Mouse (Mus musculus): ENCODE measurements around the gene 4931409K22Rik. TPM values are rescaled to one million over a fixed set of nuclear protein-coding genes. Genes with fewer than 3 reads are reported as not detected.

The 4931409K22Rik gene
- polyA plus RNA-seq, 1 experiment: not detected

DNA sequence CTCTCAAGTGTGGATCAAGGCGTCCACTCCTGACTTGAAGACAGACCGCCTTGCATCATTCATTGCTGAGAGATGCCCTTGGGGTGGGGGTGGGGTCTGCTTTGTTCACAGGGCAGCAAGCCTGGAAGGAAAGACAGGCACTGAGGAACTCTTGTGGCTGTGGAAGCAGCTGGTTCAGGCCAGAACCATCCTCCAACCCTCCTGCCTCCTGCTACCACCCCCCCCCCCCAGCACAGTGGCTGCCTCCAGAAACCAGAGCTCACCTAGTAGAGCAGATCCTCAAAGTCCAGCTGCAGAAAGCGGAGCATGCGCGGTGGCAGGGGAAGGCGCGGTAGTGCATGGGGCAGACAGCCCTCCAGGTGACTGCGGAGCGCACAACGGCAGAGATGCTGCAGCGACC is 23.2 kb downstream of the 4931409K22Rik start:
- H3K4me1 ChIP-seq (ENCODE audit: control insufficient read depth, insufficient read depth, low read length): no peaks in the 10 kb centered on the region
- no peak overlapping the region for H3K27ac ChIP-seq (ENCODE audit: insufficient read depth, low read length)
- TF ChIP-seq CTCF (IDR thresholded peaks at IDR 0.05; ENCODE audit: low read depth, low read length): no peak
- TF ChIP-seq EP300 (IDR thresholded peaks at IDR 0.05; ENCODE audit: insufficient read depth, low read depth, low read length): no peak
- TF ChIP-seq POLR2A (IDR thresholded peaks at IDR 0.05; ENCODE audit: insufficient read depth, low read length): no peak
- H3K9me3 ChIP-seq (replicated peaks; ENCODE audit: control insufficient read depth, insufficient read depth, low read length, poor library complexity, severe bottlenecking): no peaks in the 10 kb centered on the region
- H3K9ac ChIP-seq (ENCODE audit: low read depth, poor library complexity, severe bottlenecking): peak overlapping the region; percentile 17
- H3K27me3 ChIP-seq (ENCODE audit: control insufficient read depth, insufficient read depth, low read length, poor library complexity, severe bottlenecking): 0 out of 2 replicates have a peak, but pooled peaks cover under 1% of the 10 kb centered on the region
- H3K4me3 ChIP-seq (ENCODE audit: low read depth, low read length): peak overlapping the region; percentile 48
- H3K36me3 ChIP-seq (ENCODE audit: control insufficient read depth, insufficient read depth, low read length, poor library complexity, severe bottlenecking): no peaks in the 10 kb centered on the region

DNA sequence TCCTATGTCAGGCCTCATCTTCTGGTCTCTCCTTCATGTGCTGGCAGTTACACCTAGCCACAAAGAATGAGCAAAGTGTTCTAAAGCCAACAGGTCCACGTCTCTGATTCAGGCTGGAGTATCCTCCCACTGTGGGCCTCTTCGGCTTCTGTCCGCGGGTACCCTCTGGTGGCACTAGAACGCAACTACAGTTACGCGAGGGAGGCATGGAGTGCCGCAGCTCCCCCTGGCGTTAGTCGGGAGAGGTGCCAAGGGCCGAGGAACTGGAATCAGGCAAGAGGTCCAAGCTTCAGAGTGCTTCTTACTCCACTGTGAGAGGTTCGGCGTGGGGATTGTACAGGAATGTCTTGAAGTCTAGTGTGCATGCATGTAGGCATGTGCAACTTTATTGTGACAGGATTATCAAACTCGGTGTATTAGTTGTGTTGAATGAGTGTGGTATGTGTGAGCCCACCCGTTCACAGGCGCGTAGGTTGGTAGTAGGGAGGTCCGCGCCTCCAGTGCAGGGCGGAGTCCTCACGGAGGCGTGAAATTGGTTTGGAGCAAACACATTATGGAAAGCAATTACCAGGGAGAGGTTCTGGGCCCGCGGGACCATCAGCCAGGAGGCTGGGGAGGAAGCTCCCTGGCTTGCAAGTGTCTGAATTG is 26.4 kb downstream of the 4931409K22Rik start:
- no peak overlapping the region for H3K27ac ChIP-seq (ENCODE audit: insufficient read depth, low read length)
- no peaks in the 10 kb centered on the region for H3K4me1 ChIP-seq (ENCODE audit: control insufficient read depth, insufficient read depth, low read length)
- H3K27me3 ChIP-seq (ENCODE audit: control insufficient read depth, insufficient read depth, low read length, poor library complexity, severe bottlenecking): peaks cover 18% of the 10 kb centered on the region
- no peaks in the 10 kb centered on the region for H3K9me3 ChIP-seq (replicated peaks; ENCODE audit: control insufficient read depth, insufficient read depth, low read length, poor library complexity, severe bottlenecking)
- no peak overlapping the region for H3K4me3 ChIP-seq (ENCODE audit: low read depth, low read length)
- no peaks in the 10 kb centered on the region for H3K36me3 ChIP-seq (ENCODE audit: control insufficient read depth, insufficient read depth, low read length, poor library complexity, severe bottlenecking)
- peak; percentile 100 for TF ChIP-seq CTCF (IDR thresholded peaks at IDR 0.05; ENCODE audit: low read depth, low read length)
- TF ChIP-seq POLR2A (IDR thresholded peaks at IDR 0.05; ENCODE audit: insufficient read depth, low read length): no peak
- 0 out of 2 replicates have a peak, but pooled peaks have one; percentile 17 for TF ChIP-seq EP300 (IDR thresholded peaks at IDR 0.05; ENCODE audit: insufficient read depth, low read depth, low read length)
- H3K9ac ChIP-seq (ENCODE audit: low read depth, poor library complexity, severe bottlenecking): no peak overlapping the region

DNA sequence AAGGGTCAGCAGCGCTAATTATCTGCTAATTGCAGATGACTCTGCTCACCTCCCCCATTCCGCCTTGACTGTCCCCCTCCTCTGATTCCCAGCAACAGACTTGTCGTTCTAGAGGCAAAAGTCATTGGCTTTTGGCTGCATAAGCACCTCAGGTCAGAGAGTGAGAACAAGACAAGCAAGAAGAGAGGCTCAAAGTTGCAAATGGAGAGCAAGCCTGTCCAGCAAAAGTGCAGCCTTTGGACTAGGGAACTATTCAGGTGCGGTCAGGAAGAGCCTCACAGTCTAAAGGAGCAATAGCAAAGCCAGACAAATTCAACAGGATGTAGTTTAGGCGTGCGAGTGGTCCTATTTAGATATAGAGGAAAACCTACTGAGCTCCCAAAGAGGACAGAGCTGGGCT is 28.8 kb downstream of the 4931409K22Rik start:
- Histone ChIP-seq H3K36me3 (ENCODE audit: control insufficient read depth, insufficient read depth, low read length, poor library complexity, severe bottlenecking) (no peaks in the 10 kb centered on the region), H3K27me3 (ENCODE audit: control insufficient read depth, insufficient read depth, low read length, poor library complexity, severe bottlenecking) (peaks cover 18% of the 10 kb centered on the region), H3K4me3 (ENCODE audit: low read depth, low read length) (no peak overlapping the region), H3K9ac (ENCODE audit: low read depth, poor library complexity, severe bottlenecking) (no peak overlapping the region), H3K9me3 (replicated peaks; ENCODE audit: control insufficient read depth, insufficient read depth, low read length, poor library complexity, severe bottlenecking) (no peaks in the 10 kb centered on the region), H3K4me1 (ENCODE audit: control insufficient read depth, insufficient read depth, low read length) (peaks cover 1% of the 10 kb centered on the region), H3K27ac (ENCODE audit: insufficient read depth, low read length) (no peak overlapping the region)
- TF ChIP-seq EP300 (IDR thresholded peaks at IDR 0.05; ENCODE audit: insufficient read depth, low read depth, low read length): no peak
- TF ChIP-seq CTCF (IDR thresholded peaks at IDR 0.05; ENCODE audit: low read depth, low read length): no peak
- TF ChIP-seq POLR2A (IDR thresholded peaks at IDR 0.05; ENCODE audit: insufficient read depth, low read length): no peak

DNA sequence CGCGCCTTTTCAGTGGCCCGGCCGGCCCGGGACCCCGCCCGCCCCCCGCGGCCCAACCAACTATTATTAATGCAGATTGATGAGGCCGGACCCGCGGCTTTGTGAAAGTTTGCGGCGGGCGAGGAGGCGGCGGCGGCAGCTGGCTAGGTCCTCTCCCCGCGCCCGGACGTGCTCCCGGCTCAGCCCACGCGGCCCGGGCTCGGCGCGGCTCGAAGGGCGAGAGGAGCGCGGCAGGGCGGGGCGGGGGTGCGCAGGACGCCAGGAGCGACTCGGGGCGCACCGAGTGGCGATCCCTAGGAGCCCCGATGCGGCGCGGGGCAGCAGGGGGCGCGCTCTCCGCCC is 29.7 kb downstream of the 4931409K22Rik start, which contains the start of gene Gbx1:
Gbx1 (minus strand) TSS at position 314 of the 342 bp plus-strand sequence.
- Histone ChIP-seq H3K36me3 (ENCODE audit: control insufficient read depth, insufficient read depth, low read length, poor library complexity, severe bottlenecking) (no peaks in the 10 kb centered on the region), H3K9ac (ENCODE audit: low read depth, poor library complexity, severe bottlenecking) (peak within 1 kb of the TSS; percentile 91)
- TF ChIP-seq EP300 (IDR thresholded peaks at IDR 0.05; ENCODE audit: insufficient read depth, low read depth, low read length) (no peak), POLR2A (IDR thresholded peaks at IDR 0.05; ENCODE audit: insufficient read depth, low read length) (no peak), CTCF (IDR thresholded peaks at IDR 0.05; ENCODE audit: low read depth, low read length) (peak; percentile 21)

DNA sequence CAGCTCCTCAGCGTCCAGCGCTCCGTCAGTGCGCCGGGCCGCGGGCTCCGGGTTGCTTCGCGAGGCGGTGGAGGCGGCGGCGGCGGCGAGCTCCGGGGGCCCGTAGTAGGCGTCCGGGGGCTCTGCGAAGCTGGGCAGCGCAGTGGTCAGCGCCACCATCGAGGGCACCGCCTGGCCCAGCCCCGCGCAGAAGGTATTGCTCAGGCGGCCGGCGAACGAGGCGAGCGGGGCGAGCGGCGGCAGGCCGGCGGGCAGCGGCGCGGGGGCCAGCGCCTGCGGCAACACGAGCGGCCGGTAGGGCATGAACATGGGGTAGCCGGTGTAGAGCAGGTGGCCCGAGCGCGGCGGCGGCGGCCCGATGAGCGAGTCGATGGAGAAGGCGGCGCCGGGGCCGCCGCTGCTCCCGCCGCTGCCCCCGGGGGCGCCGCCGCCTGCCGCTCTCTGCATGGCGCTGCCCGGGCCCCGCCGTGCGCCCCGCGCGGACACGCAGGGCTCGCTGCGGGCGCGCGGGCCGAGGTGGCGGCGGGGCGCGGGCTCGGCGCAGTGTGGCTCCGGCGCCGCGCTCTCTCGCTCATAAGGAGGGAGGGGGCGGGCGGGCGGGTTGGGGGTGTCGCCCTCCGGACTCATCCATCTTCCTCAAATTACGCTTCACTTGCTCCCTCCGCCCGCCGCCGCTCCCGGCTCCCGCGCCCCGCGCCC is 30.3 kb downstream of the 4931409K22Rik start:
- Histone ChIP-seq H3K4me1 (ENCODE audit: control insufficient read depth, insufficient read depth, low read length) (peaks cover 1% of the 10 kb centered on the region), H3K9me3 (replicated peaks; ENCODE audit: control insufficient read depth, insufficient read depth, low read length, poor library complexity, severe bottlenecking) (no peaks in the 10 kb centered on the region), H3K4me3 (ENCODE audit: low read depth, low read length) (peak overlapping the region; percentile 58), H3K27me3 (ENCODE audit: control insufficient read depth, insufficient read depth, low read length, poor library complexity, severe bottlenecking) (peaks cover 18% of the 10 kb centered on the region), H3K27ac (ENCODE audit: insufficient read depth, low read length) (no peak overlapping the region), H3K36me3 (ENCODE audit: control insufficient read depth, insufficient read depth, low read length, poor library complexity, severe bottlenecking) (no peaks in the 10 kb centered on the region), H3K9ac (ENCODE audit: low read depth, poor library complexity, severe bottlenecking) (peak overlapping the region; percentile 91)
- no peak for TF ChIP-seq EP300 (IDR thresholded peaks at IDR 0.05; ENCODE audit: insufficient read depth, low read depth, low read length)
- no peak for TF ChIP-seq CTCF (IDR thresholded peaks at IDR 0.05; ENCODE audit: low read depth, low read length)
- TF ChIP-seq POLR2A (IDR thresholded peaks at IDR 0.05; ENCODE audit: insufficient read depth, low read length): no peak

More for the DNA sequence above, 29.7 kb downstream of the 4931409K22Rik start, which contains the start of gene Gbx1:
- Histone ChIP-seq H3K4me1 (ENCODE audit: control insufficient read depth, insufficient read depth, low read length) (peaks cover 1% of the 10 kb centered on the region), H3K4me3 (ENCODE audit: low read depth, low read length) (peak within 1 kb of the TSS; percentile 58), H3K27me3 (ENCODE audit: control insufficient read depth, insufficient read depth, low read length, poor library complexity, severe bottlenecking) (peaks cover 18% of the 10 kb centered on the region), H3K27ac (ENCODE audit: insufficient read depth, low read length) (no peak within 1 kb of the TSS), H3K9me3 (replicated peaks; ENCODE audit: control insufficient read depth, insufficient read depth, low read length, poor library complexity, severe bottlenecking) (no peaks in the 10 kb centered on the region)
